Mouse (Mus musculus) intestine, embryonic 16.5 days (tissue): ENCODE measurements around the gene Epn1. TPM values are rescaled to one million over a fixed set of nuclear protein-coding genes. Genes with fewer than 3 reads are reported as not detected.

ENCODE experiments used
- ATAC-seq: fragments of 200-750 bp; cut with Nextera tagmentation; 2 replicates; pipeline ENCODE4 v1.8.0; 2017; ENCODE audit warnings: moderate TSS enrichment, moderate library complexity
- H3K27ac ChIP-seq: fragments of 300-500 bp; sonication (generic); 2 replicates; pipeline ENCODE4 v1.5.1; 2014; ENCODE audit warnings: mild to moderate bottlenecking, low read length
- H3K27me3 ChIP-seq: fragments of 300-500 bp; sonication (generic); replicated peaks from 2 replicates; pipeline ENCODE4 v1.6.1; 2014; ENCODE audit warnings: low read length, control low read depth, mixed read lengths; ENCODE audit not compliant: control insufficient read depth, insufficient read depth
- H3K36me3 ChIP-seq: fragments of 300-500 bp; sonication (generic); 2 replicates; pipeline ENCODE4 v1.6.1; 2014; ENCODE audit warnings: low read length, control low read depth; ENCODE audit not compliant: control insufficient read depth, insufficient read depth
- H3K4me1 ChIP-seq: fragments of 300-500 bp; sonication (generic); 2 replicates; pipeline ENCODE4 v1.6.1; 2014; ENCODE audit warnings: low read length, control low read depth, mixed read lengths; ENCODE audit not compliant: control insufficient read depth, insufficient read depth
- H3K4me2 ChIP-seq: fragments of 300-500 bp; sonication (generic); 2 replicates; pipeline ENCODE4 v1.6.1; 2014; ENCODE audit warnings: low read depth, low read length, control low read depth
- H3K4me3 ChIP-seq: fragments of 300-500 bp; sonication (generic); 2 replicates; pipeline ENCODE4 v1.5.1; 2014; ENCODE audit warnings: mild to moderate bottlenecking, low read length
- H3K9ac ChIP-seq: fragments of 300-500 bp; sonication (generic); 2 replicates; pipeline ENCODE4 v1.6.1; 2014; ENCODE audit warnings: low read depth, low read length
- H3K9me3 ChIP-seq: fragments of 300-500 bp; sonication (generic); 2 replicates; pipeline ENCODE4 v1.6.1; 2016; ENCODE audit warnings: low read length, control low read depth; ENCODE audit not compliant: control insufficient read depth
- WGBS: fragments of 180-500 bp; shearing (Covaris S2); extraction: QIAGEN DNeasy Blood & Tissue Kit; methylation state at CpG from one replicate; pipeline ENCODE4 v1.1.7; 2014; 5-methylcytosine and 5-hydroxymethylcytosine counted together
- microRNA-seq: library from miRNA; unstranded; fragments of <30 nt; microRNA quantifications from one replicate; pipeline ENCODE4, GENCODE M21; 2016
- polyA plus RNA-seq: library from polyadenylated mRNA; unstranded; fragments of >200 nt; fragmentation: Nextera tagmentation; extraction: Ambion mirVana; gene quantifications from 2 replicates; pipeline ENCODE4 v1.2.1, GENCODE M21; 2015

Epn1 gene
- polyA plus RNA-seq, 1 experiment from 2014 or later: 75.0 TPM

GRCm38 (mm10) chr7:5102564-5102963 is 22.5 kb downstream of the Epn1 start:
- WGBS: 74% methylated on average over 2 of the region's 2 CpGs
- no peak overlapping the region for H3K4me3 ChIP-seq
- no peaks in the 10 kb centered on the region for H3K27me3 ChIP-seq
- no peak for ATAC-seq
- H3K27ac ChIP-seq: no peak overlapping the region
- H3K4me1 ChIP-seq: no peaks in the 10 kb centered on the region
- no peak overlapping the region for H3K9ac ChIP-seq
- H3K9me3 ChIP-seq: no peaks in the 10 kb centered on the region
- no peak overlapping the region for H3K4me2 ChIP-seq
- peaks cover 5% of the 10 kb centered on the region for H3K36me3 ChIP-seq

- Histone ChIP-seq H3K36me3 (no peaks in the 10 kb centered on the region), H3K27ac (no peak overlapping the region), H3K4me2 (no peak overlapping the region), H3K4me3 (no peak overlapping the region), H3K9me3 (no peaks in the 10 kb centered on the region), H3K4me1 (no peaks in the 10 kb centered on the region), H3K9ac (no peak overlapping the region), H3K27me3 (no peaks in the 10 kb centered on the region)
- no peak for ATAC-seq
- 75% methylated on average over 4 of the region's 4 CpGs for WGBS
Measured at GRCm38 (mm10) chr7:5108272-5108671, 28.2 kb downstream of the Epn1 start.

GRCm38 (mm10) chr7:5109301-5109700 is 29.3 kb downstream of the Epn1 start:
- Histone ChIP-seq H3K4me2 (no peak overlapping the region), H3K36me3 (no peaks in the 10 kb centered on the region), H3K27ac (no peak overlapping the region), H3K9ac (no peak overlapping the region), H3K9me3 (no peaks in the 10 kb centered on the region), H3K27me3 (no peaks in the 10 kb centered on the region), H3K4me3 (no peak overlapping the region), H3K4me1 (no peaks in the 10 kb centered on the region)
- WGBS: 87% methylated on average over 8 of the region's 8 CpGs
- no peak for ATAC-seq

- 39% methylated on average over 3 of the region's 3 CpGs for WGBS
- Histone ChIP-seq H3K4me2 (no peak overlapping the region), H3K27ac (no peak overlapping the region), H3K9ac (no peak overlapping the region), H3K4me1 (no peaks in the 10 kb centered on the region), H3K27me3 (no peaks in the 10 kb centered on the region), H3K36me3 (no peaks in the 10 kb centered on the region), H3K4me3 (no peak overlapping the region), H3K9me3 (no peaks in the 10 kb centered on the region)
- no peak for ATAC-seq
Measured at GRCm38 (mm10) chr7:5112701-5113100, 32.7 kb downstream of the Epn1 start.

GRCm38 (mm10) chr7:5116850-5117249 is 36.8 kb downstream of the Epn1 start, which contains the start of gene Rfpl4:
Gene Rfpl4, minus strand, starts transcription at chr7:5116950.
- 86% methylated on average over 3 of the region's 3 CpGs for WGBS
- no peaks in the 10 kb centered on the region for H3K4me1 ChIP-seq
- H3K4me2 ChIP-seq: no peak within 1 kb of the TSS
- no peaks in the 10 kb centered on the region for H3K27me3 ChIP-seq
- no peaks in the 10 kb centered on the region for H3K36me3 ChIP-seq
- ATAC-seq: no peak
- H3K4me3 ChIP-seq: no peak within 1 kb of the TSS
- H3K9me3 ChIP-seq: no peaks in the 10 kb centered on the region
- H3K27ac ChIP-seq: no peak within 1 kb of the TSS
- no peak within 1 kb of the TSS for H3K9ac ChIP-seq

- H3K4me1 ChIP-seq: 0 out of 2 replicates have a peak, but pooled peaks cover 3% of the 10 kb centered on the region
- no peaks in the 10 kb centered on the region for H3K9me3 ChIP-seq
- no peaks in the 10 kb centered on the region for H3K36me3 ChIP-seq
- H3K4me3 ChIP-seq: no peak overlapping the region
- 91% methylated on average over 8 of the region's 8 CpGs for WGBS
- H3K27me3 ChIP-seq: no peaks in the 10 kb centered on the region
- no peak for ATAC-seq
- no peak overlapping the region for H3K9ac ChIP-seq
- no peak overlapping the region for H3K4me2 ChIP-seq
- H3K27ac ChIP-seq: no peak overlapping the region
Measured at GRCm38 (mm10) chr7:5125078-5125477, 45.0 kb downstream of the Epn1 start.

- H3K27ac ChIP-seq: no peak within 1 kb of the TSS
- WGBS: 18% methylated on average over 42 of the region's 42 CpGs
- H3K9ac ChIP-seq: peak within 1 kb of the TSS; percentile 67
- H3K4me3 ChIP-seq: peak within 1 kb of the TSS; percentile 42
- peak within 1 kb of the TSS; percentile 75 for H3K4me2 ChIP-seq
- no peaks in the 10 kb centered on the region for H3K36me3 ChIP-seq
- no peaks in the 10 kb centered on the region for H3K27me3 ChIP-seq
- 0 out of 2 replicates have a peak, but pooled peaks cover 3% of the 10 kb centered on the region for H3K4me1 ChIP-seq
- no peaks in the 10 kb centered on the region for H3K9me3 ChIP-seq
- ATAC-seq: peak; percentile 96
Measured at GRCm38 (mm10) chr7:5125549-5126406, 45.7 kb downstream of the Epn1 start, which contains the start of gene Rasl2-9. Gene Rasl2-9, minus strand, starts transcription at chr7:5125950.

Small RNAs within 50 kb of the gene (microRNA-seq; reads per million reads assigned to microRNA genes)
- gene Gm26217: not detected

Other genes starting within 250 kb of the Epn1 start
- 0.12 and 0.15 TPM in 2 replicates for gene Shisa7, start 235.5 kb upstream of the Epn1 start, polyA plus RNA-seq
- gene Isoc2b, start 210.0 kb upstream of the Epn1 start, polyA plus RNA-seq: 17.8 and 22.9 TPM in 2 replicates
- gene Isoc2a, start 203.1 kb upstream of the Epn1 start, polyA plus RNA-seq: 1.4 TPM in 2 replicates
- gene Gm36210, start 173.7 kb upstream of the Epn1 start, polyA plus RNA-seq: not detected in 2 replicates
- 2.7 TPM in 2 replicates for gene Zfp628, start 165.0 kb upstream of the Epn1 start, polyA plus RNA-seq
- gene Nat14, start 158.2 kb upstream of the Epn1 start, polyA plus RNA-seq: 3.1 and 3.6 TPM in 2 replicates
- gene Ssc5d, start 154.4 kb upstream of the Epn1 start, polyA plus RNA-seq: 3.6 and 3.7 TPM in 2 replicates
- gene Sbk2, start 115.8 kb upstream of the Epn1 start, polyA plus RNA-seq: 0.56 and 0.58 TPM in 2 replicates
- not detected in 2 replicates for gene Sbk3, start 109.1 kb upstream of the Epn1 start, polyA plus RNA-seq
- 20.3 and 21.7 TPM in 2 replicates for gene Zfp579, start 84.1 kb upstream of the Epn1 start, polyA plus RNA-seq
- gene Zfp524, start 65.8 kb upstream of the Epn1 start, polyA plus RNA-seq: 24.3 and 27.3 TPM in 2 replicates
- 25.4 and 27.1 TPM in 2 replicates for gene Fiz1, start 65.5 kb upstream of the Epn1 start, polyA plus RNA-seq
- 3.6 and 4.7 TPM in 2 replicates for gene Gm44973, start 64.7 kb upstream of the Epn1 start, polyA plus RNA-seq
- 3.5 and 4.0 TPM in 2 replicates for gene Zfp865, start 59.9 kb upstream of the Epn1 start, polyA plus RNA-seq
- gene Ccdc106, start 59.7 kb upstream of the Epn1 start, polyA plus RNA-seq: 10.1 and 13.7 TPM in 2 replicates
- gene 4632433K11Rik, start 46.1 kb upstream of the Epn1 start, polyA plus RNA-seq: not detected in 2 replicates
- 7.9 and 8.0 TPM in 2 replicates for gene Zfp784, start 41.8 kb upstream of the Epn1 start, polyA plus RNA-seq
- 18.2 and 20.2 TPM in 2 replicates for gene Zfp580, start 28.7 kb upstream of the Epn1 start, polyA plus RNA-seq
- 107 and 112 TPM in 2 replicates for gene U2af2, start 18.1 kb upstream of the Epn1 start, polyA plus RNA-seq
- not detected in 2 replicates for gene Rfpl4, start 36.7 kb downstream of the Epn1 start, polyA plus RNA-seq
- gene Rasl2-9, start 45.7 kb downstream of the Epn1 start, polyA plus RNA-seq: 0.67 and 0.80 TPM in 2 replicates
- gene Vmn1r55, start 69.4 kb downstream of the Epn1 start, polyA plus RNA-seq: not detected in 2 replicates
- gene Vmn1r56, start 116.5 kb downstream of the Epn1 start, polyA plus RNA-seq: not detected in 2 replicates
- gene Vmn1r57, start 138.3 kb downstream of the Epn1 start, polyA plus RNA-seq: not detected in 2 replicates